Comparison of ENCODE assay signal across 13 mouse cellular contexts in genomic region chr3:33790975-33791374, GRCm38 (mm10). TPM values are rescaled to one million over a fixed set of nuclear protein-coding genes. Genes with fewer than 3 reads are reported as not detected.
DNase-seq lines count a peak whose midpoint lies in the region; ATAC-seq and TF ChIP-seq lines count a peak whose summit lies in the region.
"Had no signal": no experiment of that assay in that cellular context is flagged by ENCODE, and none has a peak within 500 bp of the region (broad histone marks: within the 10 kb centered on the region; RNA-seq: fewer than 3 reads in every experiment).

No protein-coding gene starts in this region.

- no peak overlapping the region for H3K27ac ChIP-seq in forebrain, postnatal 0 days (ENCODE audit: low read depth, low read length)
- H3K27ac ChIP-seq: liver, embryonic 12.5 days had no signal

- ATAC-seq in forebrain, postnatal 0 days = peak; percentile 85
- ATAC-seq: liver, embryonic 12.5 days had no signal

- H3K9ac ChIP-seq in forebrain, postnatal 0 days = no peak overlapping the region
- H3K9ac ChIP-seq: liver, embryonic 12.5 days had no signal

- H3K27me3 ChIP-seq in forebrain, postnatal 0 days (ENCODE audit: insufficient read depth, low read length) = no peaks in the 10 kb centered on the region
- H3K27me3 ChIP-seq: liver, embryonic 12.5 days; megakaryocyte, embryonic 14.5 days had no signal

- no peak overlapping the region for H3K4me2 ChIP-seq in forebrain, postnatal 0 days (ENCODE audit: low read depth)
- H3K4me2 ChIP-seq: liver, embryonic 12.5 days had no signal

- DNase-seq in kidney, adult 9 months = peak; percentile 10
- DNase-seq in kidney, postnatal 36 days = no peak
- DNase-seq in 3T3-L1 (ENCODE audit: low read depth, low spot score) (peak; percentile 33), 416B (ENCODE audit: low read depth) (peak; percentile 37)
- DNase-seq in forebrain, postnatal 0 days = peak; percentile 60
- DNase-seq in ovary, postnatal 10 days (ENCODE audit: low spot score) = no peak
- no peak for DNase-seq in thymus, postnatal 0 days (ENCODE audit: low spot score)
- DNase-seq: adrenal gland, postnatal 25 days; cerebellum, adult 9-11 months; heart, adult 11 months had no signal

- peak; percentile 63 for TF ChIP-seq CTCF in forebrain, postnatal 0 days (IDR thresholded peaks at IDR 0.05; ENCODE audit: low read depth)

- no peaks in the 10 kb centered on the region for H3K4me1 ChIP-seq in forebrain, postnatal 0 days (ENCODE audit: insufficient read depth)
- H3K4me1 ChIP-seq: liver, embryonic 12.5 days; megakaryocyte, embryonic 14.5 days had no signal

- no peak overlapping the region for H3K4me3 ChIP-seq in forebrain, postnatal 0 days (ENCODE audit: low read depth, low read length)
- H3K4me3 ChIP-seq: erythroblast, embryonic 14.5 days; liver, embryonic 12.5 days; megakaryocyte, embryonic 14.5 days had no signal

- no peaks in the 10 kb centered on the region for H3K36me3 ChIP-seq in forebrain, postnatal 0 days (ENCODE audit: insufficient read depth)
- H3K36me3 ChIP-seq: liver, embryonic 12.5 days had no signal

- no peaks in the 10 kb centered on the region for H3K9me3 ChIP-seq in forebrain, postnatal 0 days (ENCODE audit: low read length)
- H3K9me3 ChIP-seq: liver, embryonic 12.5 days; megakaryocyte, embryonic 14.5 days had no signal

RNA-seq across cellular contexts. Expression of gene Ttc14, which starts 8.7 kb away (rescaled TPM):
- total RNA-seq in forebrain, postnatal 0 days (2014; rRNA removed) = 50.0 and 50.6 TPM in 2 replicates
- polyA plus RNA-seq in forebrain, postnatal 0 days (2015; fragmentation: Nextera tagmentation; extraction: Ambion mirVana) = 36.8 and 43.7 TPM in 2 replicates
- polyA plus RNA-seq in thymus, postnatal 0 days (2015; fragmentation: Nextera tagmentation; extraction: Ambion mirVana) = 85.9 and 105 TPM in 2 replicates

RNA-seq across cellular contexts. Expression of gene Ccdc39, which starts 53.1 kb away (rescaled TPM):
- 26.7 and 32.2 TPM in 2 replicates for total RNA-seq in forebrain, postnatal 0 days (2014; rRNA removed)
- 10.1 and 12.9 TPM in 2 replicates for polyA plus RNA-seq in forebrain, postnatal 0 days (2015; fragmentation: Nextera tagmentation; extraction: Ambion mirVana)
- 0.40 and 0.55 TPM in 2 replicates for polyA plus RNA-seq in thymus, postnatal 0 days (2015; fragmentation: Nextera tagmentation; extraction: Ambion mirVana)
- polyA plus RNA-seq: erythroblast, embryonic 14.5 days had no signal

Comparison
In these comparisons a context has a peak if more than half of its experiments do, and no peak if none do; other contexts are left out.
1. DNase-seq: peak in kidney, adult 9 months (single experiment), 3T3-L1 (single experiment), 416B (single experiment) and forebrain, postnatal 0 days (single experiment); none in kidney, postnatal 36 days (0 of 2), ovary, postnatal 10 days (single experiment) and thymus, postnatal 0 days (single experiment).